Mouse (Mus musculus): ENCODE data around the gene Cadm3. TPM values are rescaled to one million over a fixed set of nuclear protein-coding genes. Genes with fewer than 3 reads are reported as not detected.
A peak's percentile ranks its signal among the peaks of the same experiment; 100 is the strongest.

Cadm3 gene
- total RNA-seq, 2 experiments from 2014 or later: 2.1 to 2.3 TPM

DNA sequence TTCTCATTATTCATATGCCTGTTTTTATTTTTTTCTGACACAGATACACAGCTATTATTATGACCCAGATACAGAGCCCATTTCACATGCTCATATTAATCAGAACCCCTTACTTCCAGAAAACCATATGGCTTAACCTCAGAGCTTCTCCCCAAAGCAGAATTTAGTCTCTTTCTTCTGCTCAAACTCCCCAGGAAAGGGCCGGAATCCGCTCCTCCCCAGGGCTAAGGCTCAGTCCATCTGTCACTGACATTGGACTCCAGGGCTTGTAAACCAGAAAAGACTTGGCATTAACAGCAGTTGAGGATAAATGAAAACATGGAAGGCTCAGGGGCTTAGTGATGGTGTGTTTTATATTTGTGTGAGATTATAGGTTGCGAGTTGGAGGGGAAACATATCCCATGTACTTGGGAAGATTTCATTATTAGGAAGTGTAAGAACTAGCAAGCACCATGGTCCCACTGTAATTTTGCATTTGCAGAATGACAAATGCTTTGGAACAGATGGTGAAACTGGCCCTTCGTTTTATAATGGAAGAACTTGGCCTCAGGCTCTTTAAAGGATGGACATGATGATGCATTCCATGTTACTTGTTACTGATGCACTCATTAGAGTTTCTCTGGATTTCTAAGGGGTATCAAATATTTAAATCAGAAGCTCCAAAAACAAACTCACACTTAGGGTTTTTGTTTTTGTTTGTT, 7.8 kb downstream of the Cadm3 start:
- no peak for DNase-seq

- DNase-seq: no peak
Observed at GRCm38 (mm10) chr1:173357799-173358198, 9.7 kb downstream of the Cadm3 start.

DNA sequence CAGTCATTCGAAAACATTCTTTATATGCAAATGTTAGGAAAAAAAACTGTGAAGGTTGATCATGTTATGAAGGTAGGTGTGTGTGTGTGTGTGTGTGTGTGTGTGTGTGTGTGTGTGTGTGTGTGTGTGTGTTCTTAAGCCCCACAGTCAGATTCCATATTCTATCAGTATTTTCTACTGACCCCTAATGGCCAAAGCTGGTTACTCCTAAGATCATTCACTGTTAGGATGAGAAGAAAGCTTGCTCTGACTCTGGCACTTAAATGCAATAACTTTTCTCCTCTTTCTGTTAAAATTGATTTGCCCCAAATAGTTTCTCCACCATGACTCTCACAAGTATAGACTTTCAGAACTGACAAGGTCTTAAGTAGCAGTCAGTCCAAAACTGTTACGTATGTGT, 10.8 kb downstream of the Cadm3 start:
- DNase-seq: no peak

- no peak for DNase-seq
Observed at GRCm38 (mm10) chr1:173355107-173355846, 12.2 kb downstream of the Cadm3 start.

DNA sequence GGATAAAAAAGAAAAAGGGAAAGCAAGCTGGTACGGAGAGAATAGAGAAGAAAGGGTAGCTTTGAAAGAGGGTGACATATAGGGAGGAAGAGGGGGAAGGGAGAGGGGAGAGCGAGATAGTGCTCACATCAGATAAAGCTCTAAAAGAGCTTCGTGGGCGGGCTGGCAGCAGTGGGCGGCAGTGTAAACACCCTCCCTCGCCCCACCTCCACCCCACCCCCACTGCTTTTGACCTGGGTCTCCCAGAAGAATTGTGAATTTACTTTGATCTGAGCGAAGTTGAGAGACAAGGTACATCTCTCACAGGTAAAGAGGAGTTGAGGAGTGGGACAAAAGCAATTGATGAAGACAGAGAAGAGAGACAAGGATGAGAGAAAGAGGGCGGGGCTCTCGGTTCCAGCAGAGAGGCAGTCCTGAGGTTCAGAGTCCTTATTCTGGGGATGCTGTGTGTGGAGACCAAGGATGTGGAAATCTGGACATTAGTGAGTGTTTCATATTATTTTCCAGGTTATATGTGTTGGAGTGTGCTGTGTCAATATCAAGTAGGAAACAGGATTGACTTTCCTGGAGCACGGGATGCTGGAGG, 17.0 kb downstream of the Cadm3 start, which contains the start of gene Aim2:
Aim2 (plus strand) TSS at position 508 of the 586 bp plus-strand sequence.
- no peak for DNase-seq

GRCm38 (mm10) chr1:173349946-173350345, 17.5 kb downstream of the Cadm3 start:
- peak; percentile 37 to 63 for DNase-seq

DNA sequence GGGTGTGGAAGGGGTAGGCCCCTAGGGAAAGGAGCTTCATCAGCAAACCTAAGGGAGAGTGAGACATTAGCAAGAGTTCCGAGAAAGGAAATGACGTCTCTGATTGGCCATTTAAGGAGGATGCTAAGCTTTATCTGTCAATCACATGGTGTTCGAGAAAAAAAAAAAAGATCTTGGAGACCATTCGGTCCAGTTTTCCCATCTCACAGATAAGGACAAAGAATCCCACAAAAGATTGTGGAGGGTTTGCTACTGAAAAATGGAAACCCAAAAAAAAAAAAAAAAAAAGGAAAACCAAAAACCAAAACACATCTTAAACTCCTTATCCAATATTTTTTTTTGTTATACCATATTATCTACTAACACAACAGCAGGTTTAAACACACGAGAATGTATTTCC, 18.3 kb downstream of the Cadm3 start:
- DNase-seq: no peak

DNA sequence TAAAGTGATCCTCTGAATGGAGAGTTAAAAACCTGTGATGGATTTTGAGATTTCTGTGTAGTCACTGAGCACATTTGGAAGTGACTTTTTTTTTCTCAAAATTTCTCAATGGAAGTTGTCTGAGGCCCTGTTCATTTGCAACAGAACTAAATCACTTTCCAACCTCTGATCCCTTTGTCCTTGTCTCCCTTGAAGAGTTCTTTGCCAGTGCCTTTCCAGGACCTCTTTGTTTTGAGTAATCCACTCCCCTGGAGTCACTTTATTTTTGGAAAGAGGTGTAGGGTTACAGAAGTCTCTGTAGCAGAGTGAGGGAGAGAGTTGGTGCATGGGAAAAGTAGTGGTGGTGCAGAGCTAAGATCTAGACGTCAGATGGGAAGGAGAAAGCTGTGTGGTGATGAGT, 19.0 kb downstream of the Cadm3 start:
- DNase-seq: peak in 1 of 2 experiments; percentile 16

DNA sequence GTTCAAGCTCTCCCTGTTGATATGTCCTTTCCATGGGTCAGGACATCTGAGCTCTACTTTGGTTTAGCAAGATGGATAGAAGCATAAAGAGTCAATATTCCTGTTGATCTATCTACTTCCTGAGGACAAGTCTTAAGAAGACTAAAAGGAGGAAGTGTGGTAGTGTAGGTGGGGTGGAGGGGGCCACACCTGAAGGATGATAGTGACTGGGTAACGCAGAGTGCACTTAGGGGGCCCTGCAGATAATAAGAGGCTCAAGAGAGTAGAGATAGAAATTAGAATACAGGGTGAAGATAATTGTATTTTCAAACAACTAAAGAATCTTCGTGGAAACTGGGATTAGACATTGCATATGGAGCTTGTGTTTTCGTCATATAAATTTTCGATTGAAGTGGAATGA, 22.4 kb downstream of the Cadm3 start:
- no peak for DNase-seq

DNA sequence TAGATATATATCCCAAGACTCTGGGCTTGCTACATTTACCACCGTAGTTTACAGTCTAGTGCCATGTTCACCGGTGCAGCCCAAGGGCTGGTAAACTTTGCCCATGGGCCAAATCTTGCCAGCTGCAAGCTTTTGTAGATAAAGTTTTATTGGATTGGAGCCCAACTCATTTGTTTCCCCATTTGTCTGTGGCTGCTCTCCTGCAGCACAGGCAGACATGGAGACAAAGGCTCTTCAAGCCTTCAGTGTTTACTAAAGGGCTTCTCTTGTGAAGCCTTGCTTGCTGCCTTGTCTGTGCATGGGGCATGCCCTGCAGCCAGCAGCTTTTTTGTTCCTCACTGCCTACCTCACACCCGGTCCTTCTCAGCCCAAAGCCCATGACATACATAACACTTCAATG, 23.6 kb downstream of the Cadm3 start:
- DNase-seq: no peak

GRCm38 (mm10) chr1:173342425-173342824, 25.1 kb downstream of the Cadm3 start:
- DNase-seq: no peak

DNA sequence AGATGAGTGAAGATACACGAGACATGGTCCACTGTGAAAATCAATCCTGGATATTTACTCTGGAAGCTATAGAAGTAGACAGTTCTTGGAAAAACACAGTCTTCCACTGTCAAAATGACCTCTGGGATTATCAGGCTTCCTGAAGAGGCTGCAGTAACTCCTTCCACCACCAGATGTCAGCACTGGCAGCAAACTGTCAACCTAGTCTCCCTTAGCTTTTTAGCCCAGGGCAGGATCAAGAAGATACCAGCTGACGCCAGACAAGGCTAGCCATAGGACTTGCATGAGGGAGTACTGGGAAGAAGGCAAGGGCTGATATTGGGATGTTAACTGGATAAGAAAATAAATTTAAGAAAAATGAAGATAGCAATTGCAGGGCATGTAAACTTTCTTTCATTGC, 28.0 kb downstream of the Cadm3 start:
- DNase-seq: peak; percentile 28 to 79

DNA sequence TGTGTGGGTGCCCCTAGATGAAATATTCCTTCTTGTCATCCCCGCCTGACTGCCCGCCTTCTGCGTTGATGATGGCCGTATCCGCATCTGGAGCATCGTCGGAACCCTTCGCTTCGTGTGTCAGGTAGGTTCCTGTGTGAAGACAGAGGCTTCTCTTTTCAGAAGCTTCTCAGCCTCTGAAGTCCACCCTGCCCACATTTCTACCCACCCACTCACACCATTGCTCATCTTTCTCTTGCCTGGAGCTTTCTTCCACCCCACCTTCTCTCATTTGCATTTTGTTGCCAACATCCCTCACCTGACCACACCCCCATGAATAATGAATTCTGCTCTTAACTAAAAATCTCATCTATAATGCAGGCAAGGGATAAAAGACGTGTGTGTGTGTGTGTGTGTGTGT, 30.5 kb downstream of the Cadm3 start:
- DNase-seq: no peak

DNA sequence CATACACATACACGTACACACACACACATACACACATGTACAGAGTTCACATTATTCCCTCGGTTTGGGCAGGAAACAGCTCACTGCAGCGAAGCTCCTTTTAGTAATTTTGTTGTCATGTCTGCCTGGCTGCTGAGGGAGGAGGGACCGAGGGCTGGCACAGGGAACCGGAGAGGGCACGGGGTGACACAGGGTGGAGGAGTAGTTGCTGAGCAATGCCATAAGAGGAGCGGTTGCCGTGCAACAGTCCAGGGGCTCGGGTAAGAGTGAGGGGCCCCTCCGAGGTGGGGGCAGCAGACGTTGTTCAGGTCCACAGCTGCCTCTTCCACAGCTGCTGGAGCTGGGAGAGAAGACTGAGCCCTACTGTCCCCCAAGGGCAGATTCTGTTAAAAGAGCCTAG, 31.6 kb downstream of the Cadm3 start:
- DNase-seq: no peak

- no peak for DNase-seq
Observed at GRCm38 (mm10) chr1:173333312-173334253, 33.9 kb downstream of the Cadm3 start, which contains the start of gene Ackr1. Ackr1 (minus strand) TSS chr1:173333750.

DNA sequence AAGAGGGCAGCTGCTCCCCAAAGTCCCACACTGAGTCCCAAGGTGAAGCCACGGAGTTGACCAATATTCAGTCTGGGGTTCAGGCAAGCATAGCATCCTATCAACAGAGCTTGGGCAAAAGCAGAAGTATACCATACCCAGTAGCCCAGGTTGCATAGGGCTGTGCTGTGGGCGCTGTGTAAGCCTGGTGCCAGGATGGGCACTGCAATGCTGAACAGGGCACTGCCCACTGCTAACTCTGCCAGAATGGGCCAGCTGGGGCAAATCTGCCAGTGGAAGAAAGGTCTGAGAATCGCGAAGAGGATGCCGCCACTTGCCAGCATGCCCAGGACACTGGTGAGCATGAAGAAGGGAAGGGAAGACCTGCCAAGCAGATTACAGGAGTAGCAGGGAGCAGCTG, 35.1 kb downstream of the Cadm3 start:
- DNase-seq: no peak

- DNase-seq: no peak
Observed at GRCm38 (mm10) chr1:173329743-173330142, 37.8 kb downstream of the Cadm3 start.

- no peak for DNase-seq
Observed at GRCm38 (mm10) chr1:173329185-173329584, 38.3 kb downstream of the Cadm3 start.

GRCm38 (mm10) chr1:173328446-173328845, 39.0 kb downstream of the Cadm3 start:
- no peak for DNase-seq

DNA sequence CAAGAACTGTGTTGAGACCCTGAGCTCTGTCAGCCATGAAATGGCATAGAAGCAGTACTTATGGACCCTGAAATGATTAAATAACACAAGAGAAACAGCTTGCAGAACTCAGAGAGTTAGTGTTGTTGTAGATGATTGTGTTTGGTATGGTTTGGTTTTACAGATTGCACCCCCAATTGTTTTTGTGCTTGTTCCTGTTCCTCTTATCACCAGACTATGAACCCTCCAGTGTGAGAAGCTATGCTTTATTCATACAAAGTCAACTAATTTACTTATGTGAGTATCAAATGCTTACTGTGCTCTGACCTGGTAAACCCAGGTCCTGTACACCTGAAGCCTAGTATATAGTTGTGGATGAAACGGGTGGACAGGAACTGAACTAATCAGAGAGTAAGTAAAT, 40.9 kb downstream of the Cadm3 start:
- no peak for DNase-seq

DNA sequence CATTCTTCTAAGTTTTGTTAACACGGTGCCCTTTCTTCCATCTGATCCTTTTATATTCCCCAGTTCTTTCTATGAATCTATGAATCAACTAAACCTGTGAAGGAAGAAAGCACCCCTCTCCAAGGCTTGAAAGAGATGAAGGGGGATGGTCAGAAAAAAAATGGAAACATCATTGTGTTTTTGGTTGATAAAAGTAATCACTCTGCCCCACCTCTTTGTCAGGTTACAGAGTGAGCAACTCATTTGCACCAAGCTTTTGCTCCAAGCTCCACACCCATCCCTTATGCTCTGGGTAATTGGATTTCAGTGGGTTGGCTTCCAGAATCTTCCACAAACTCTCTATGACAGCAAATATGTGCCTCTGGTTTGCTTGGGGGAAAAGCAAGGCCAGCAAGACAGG, 42.1 kb downstream of the Cadm3 start:
- no peak for DNase-seq

- DNase-seq: no peak
Observed at GRCm38 (mm10) chr1:173324961-173325360, 42.5 kb downstream of the Cadm3 start.
